Mouse (Mus musculus): ENCODE measurements around the gene Flg2. TPM values are rescaled to one million over a fixed set of nuclear protein-coding genes. Genes with fewer than 3 reads are reported as not detected.

Gene Flg2
- total RNA-seq (2017) = 0.12 TPM in 1 of 2 replicates, not detected in the other

GRCm38 (mm10) chr3:93196978-93197377 is at the start of gene Flg2:
Gene Flg2 (plus strand): TSS chr3:93197278.
- no peak for ATAC-seq (ENCODE audit: extremely low read depth, insufficient number of reproducible peaks, low FRiP score, poor library complexity, severe bottlenecking)

- no peak for ATAC-seq (ENCODE audit: extremely low read depth, insufficient number of reproducible peaks, low FRiP score, poor library complexity, severe bottlenecking)
These were observed 34.6 kb upstream of the Flg2 start for GRCm38 (mm10) chr3:93162502-93162901.

GRCm38 (mm10) chr3:93162996-93163592 is 34.0 kb upstream of the Flg2 start:
- no peak for ATAC-seq (ENCODE audit: extremely low read depth, insufficient number of reproducible peaks, low FRiP score, poor library complexity, severe bottlenecking)

- ATAC-seq (ENCODE audit: extremely low read depth, insufficient number of reproducible peaks, low FRiP score, poor library complexity, severe bottlenecking) = no peak
These were observed 16.2 kb upstream of the Flg2 start for GRCm38 (mm10) chr3:93180856-93181255.

- ATAC-seq (ENCODE audit: extremely low read depth, insufficient number of reproducible peaks, low FRiP score, poor library complexity, severe bottlenecking) = peak; percentile 23; the same call in 1 of the 2 replicates
These were observed 4.9 kb downstream of the Flg2 start for GRCm38 (mm10) chr3:93201955-93202354.

- peak; percentile 16; the same call in 1 of the 2 replicates for ATAC-seq (ENCODE audit: extremely low read depth, insufficient number of reproducible peaks, low FRiP score, poor library complexity, severe bottlenecking)
These were observed 5.4 kb downstream of the Flg2 start for GRCm38 (mm10) chr3:93202499-93202898.

Other genes with a start within 250 kb of the Flg2 start
- not detected in 2 replicates for gene Lce3d, start 239.9 kb upstream of the Flg2 start, total RNA-seq (2017)
- gene Lce3e, start 230.2 kb upstream of the Flg2 start, total RNA-seq (2017) = not detected in 2 replicates
- gene Lce3f, start 205.1 kb upstream of the Flg2 start, total RNA-seq (2017) = not detected in 2 replicates
- gene Crct1, start 181.6 kb upstream of the Flg2 start, total RNA-seq (2017) = not detected in 2 replicates
- not detected in 2 replicates for gene Lce1m, start 178.2 kb upstream of the Flg2 start, total RNA-seq (2017)
- gene Gm4858, start 128.5 kb upstream of the Flg2 start, total RNA-seq (2017) = 0.25 TPM in 1 of 2 replicates, not detected in the other
- not detected in 2 replicates for gene Crnn, start 52.5 kb upstream of the Flg2 start, total RNA-seq (2017)
- gene Flg, start 76.2 kb downstream of the Flg2 start, total RNA-seq (2017) = not detected in 2 replicates
- gene Hrnr, start 122.5 kb downstream of the Flg2 start, total RNA-seq (2017) = not detected in 2 replicates
- gene Rptn, start 196.4 kb downstream of the Flg2 start, total RNA-seq (2017) = not detected in 2 replicates
- 0.23 and 0.25 TPM in 2 replicates for gene Tchh, start 245.1 kb downstream of the Flg2 start, total RNA-seq (2017)